Mouse (Mus musculus) common myeloid progenitor, adult 5-6 weeks (primary cell): ENCODE results near the gene Gpbp1l1. TPM values are rescaled to one million over a fixed set of nuclear protein-coding genes. Genes with fewer than 3 reads are reported as not detected.
A peak's percentile ranks its signal among the peaks of the same experiment; 100 is the strongest.

Experiments used
- ATAC-seq: replicated peaks from 2 replicates; pipeline ENCODE4 v1.8.0; 2016; ENCODE audit warnings: low read depth, mild to moderate bottlenecking, moderate TSS enrichment, inconsistent platforms; ENCODE audit not compliant: poor library complexity, severe bottlenecking
- total RNA-seq: library from RNA; stranded (forward); fragments of 200-1000, 187-1606 nt; gene quantifications from 2 replicates; pipeline ENCODE4 v1.2.3, GENCODE M21; 2017

Gene Gpbp1l1
- total RNA-seq = 123 and 150 TPM in 2 replicates

- peak; percentile 80 for ATAC-seq
Observed at GRCm38 (mm10) chr4:116557306-116558121, at the start of gene Gpbp1l1. Gene Gpbp1l1, plus strand, starts transcription at chr4:116557658.

- ATAC-seq = no peak
Observed at GRCm38 (mm10) chr4:116531109-116531508, 26.3 kb upstream of the Gpbp1l1 start.

GRCm38 (mm10) chr4:116536351-116536750, 21.1 kb upstream of the Gpbp1l1 start:
- no peak for ATAC-seq

GRCm38 (mm10) chr4:116537737-116538136, 19.7 kb upstream of the Gpbp1l1 start:
- ATAC-seq = no peak

GRCm38 (mm10) chr4:116550432-116550831, 7.0 kb upstream of the Gpbp1l1 start:
- no peak for ATAC-seq

- ATAC-seq = no peak
Observed at GRCm38 (mm10) chr4:116553035-116553434, 4.4 kb upstream of the Gpbp1l1 start.

- ATAC-seq = peak; percentile 41
Observed at GRCm38 (mm10) chr4:116555413-116556300, 1.8 kb upstream of the Gpbp1l1 start, which contains the start of gene Tmem69. Gene Tmem69, minus strand, starts transcription at chr4:116555936.

- ATAC-seq = peak; percentile 87
Observed at GRCm38 (mm10) chr4:116556561-116557305, 725 bp upstream of the Gpbp1l1 start.

GRCm38 (mm10) chr4:116558151-116558882, 859 bp downstream of the Gpbp1l1 start:
- ATAC-seq = no peak

GRCm38 (mm10) chr4:116595793-116596192, 38.3 kb downstream of the Gpbp1l1 start:
- ATAC-seq = no peak

- ATAC-seq = no peak
Observed at GRCm38 (mm10) chr4:116596379-116596778, 38.9 kb downstream of the Gpbp1l1 start, which contains the start of gene Ccdc17. Gene Ccdc17, plus strand, starts transcription at chr4:116596654.

GRCm38 (mm10) chr4:116596978-116597881, 39.8 kb downstream of the Gpbp1l1 start:
- ATAC-seq = peak; percentile 96

- ATAC-seq = no peak
Observed at GRCm38 (mm10) chr4:116612621-116613020, 55.2 kb downstream of the Gpbp1l1 start.

- ATAC-seq = no peak
Observed at GRCm38 (mm10) chr4:116615237-116615636, 57.8 kb downstream of the Gpbp1l1 start.

- ATAC-seq = no peak
Observed at GRCm38 (mm10) chr4:116624831-116625230, 67.4 kb downstream of the Gpbp1l1 start.

GRCm38 (mm10) chr4:116626658-116627358, 69.3 kb downstream of the Gpbp1l1 start:
- peak; percentile 68 for ATAC-seq

GRCm38 (mm10) chr4:116627359-116627716, 69.9 kb downstream of the Gpbp1l1 start:
- ATAC-seq = peak; percentile 84
